Mouse (Mus musculus): Measurements from ENCODE around the gene Fmo6. TPM values are rescaled to one million over a fixed set of nuclear protein-coding genes. Genes with fewer than 3 reads are reported as not detected.

Fmo6 gene
- polyA plus RNA-seq, 1 experiment from 2014 or later: not detected

GRCm38 (mm10) chr1:162870978-162871377 lies 66.3 kb downstream of the Fmo6 start:
- Histone ChIP-seq H3K4me1 (replicated peaks) (no peaks in the 10 kb centered on the region), H3K4me2 (replicated peaks) (no peak overlapping the region), H3K27ac (no peak overlapping the region), H3K9me3 (no peaks in the 10 kb centered on the region), H3K9ac (replicated peaks) (no peak overlapping the region), H3K36me3 (no peaks in the 10 kb centered on the region), H3K4me3 (replicated peaks) (no peak overlapping the region), H3K27me3 (no peaks in the 10 kb centered on the region)
- no peak for ATAC-seq
- WGBS: 90% methylated on average over 7 of the region's 7 CpGs

GRCm38 (mm10) chr1:162867396-162867795 lies 69.9 kb downstream of the Fmo6 start:
- Histone ChIP-seq H3K9me3 (no peaks in the 10 kb centered on the region), H3K9ac (replicated peaks) (no peak overlapping the region), H3K27ac (no peak overlapping the region), H3K4me2 (replicated peaks) (no peak overlapping the region), H3K4me1 (replicated peaks) (peaks cover under 1% of the 10 kb centered on the region; the same call in 1 of the 2 replicates), H3K36me3 (no peaks in the 10 kb centered on the region), H3K4me3 (replicated peaks) (no peak overlapping the region), H3K27me3 (no peaks in the 10 kb centered on the region)
- WGBS: 83% methylated on average over 4 of the region's 4 CpGs
- ATAC-seq: no peak

Other genes with a start within 250 kb of the Fmo6 start
- gene Prrc2c, start 197.0 kb downstream of the Fmo6 start, polyA plus RNA-seq (2015; fragmentation: Nextera tagmentation; extraction: Ambion mirVana): 171 and 187 TPM in 2 replicates
- 0.40 and 1.1 TPM in 2 replicates for gene Fmo4, start 123.5 kb downstream of the Fmo6 start, polyA plus RNA-seq (2015; fragmentation: Nextera tagmentation; extraction: Ambion mirVana)
- gene Fmo1, start 70.9 kb downstream of the Fmo6 start, polyA plus RNA-seq (2015; fragmentation: Nextera tagmentation; extraction: Ambion mirVana): 14.9 and 15.2 TPM in 2 replicates
- gene Fmo2, start 38.8 kb downstream of the Fmo6 start, polyA plus RNA-seq (2015; fragmentation: Nextera tagmentation; extraction: Ambion mirVana): 0.13 TPM in 1 of 2 replicates, not detected in the other
- not detected in 2 replicates for gene Fmo3, start 47.0 kb upstream of the Fmo6 start, polyA plus RNA-seq (2015; fragmentation: Nextera tagmentation; extraction: Ambion mirVana)
- not detected in 2 replicates for gene Mroh9, start 148.2 kb upstream of the Fmo6 start, polyA plus RNA-seq (2015; fragmentation: Nextera tagmentation; extraction: Ambion mirVana)